Mouse (Mus musculus) layer of hippocampus, adult 11-12 months (tissue): ENCODE data around the gene Coa5.

Experiments
- DNase-seq: peaks from one replicate; pipeline ENCODE4 v3.0.0; 2022; ENCODE audit warnings: low spot score

Gene Coa5

GRCm38 (mm10) chr1:37429366-37430296 lies at the start of gene Coa5, which contains the start of gene Unc50:
Gene Coa5, minus strand, starts transcription at chr1:37430103.
Gene Unc50, plus strand, starts transcription at chr1:37430139.
- DNase-seq = peak; percentile 96

GRCm38 (mm10) chr1:37479074-37479473 lies 49.2 kb upstream of the Coa5 start:
- no peak for DNase-seq

GRCm38 (mm10) chr1:37478416-37478815 lies 48.5 kb upstream of the Coa5 start:
- no peak for DNase-seq

- no peak for DNase-seq
Measured at GRCm38 (mm10) chr1:37477928-37478327, 48.0 kb upstream of the Coa5 start.

- DNase-seq = no peak
Measured at GRCm38 (mm10) chr1:37477250-37477649, 47.3 kb upstream of the Coa5 start.

GRCm38 (mm10) chr1:37475312-37475711 lies 45.4 kb upstream of the Coa5 start:
- no peak for DNase-seq

- no peak for DNase-seq
Measured at GRCm38 (mm10) chr1:37474634-37475190, 44.8 kb upstream of the Coa5 start.

- no peak for DNase-seq
Measured at GRCm38 (mm10) chr1:37474046-37474445, 44.1 kb upstream of the Coa5 start.

- DNase-seq = no peak
Measured at GRCm38 (mm10) chr1:37473251-37473650, 43.3 kb upstream of the Coa5 start.

- DNase-seq = no peak
Measured at GRCm38 (mm10) chr1:37471179-37472148, 41.6 kb upstream of the Coa5 start.

- DNase-seq = no peak
Measured at GRCm38 (mm10) chr1:37469007-37469406, 39.1 kb upstream of the Coa5 start.

- no peak for DNase-seq
Measured at GRCm38 (mm10) chr1:37467806-37468205, 37.9 kb upstream of the Coa5 start.

- no peak for DNase-seq
Measured at GRCm38 (mm10) chr1:37466322-37466995, 36.6 kb upstream of the Coa5 start.

GRCm38 (mm10) chr1:37464878-37465452 lies 35.1 kb upstream of the Coa5 start:
- DNase-seq = no peak

- DNase-seq = no peak
Measured at GRCm38 (mm10) chr1:37457546-37457945, 27.6 kb upstream of the Coa5 start.

GRCm38 (mm10) chr1:37451270-37451669 lies 21.4 kb upstream of the Coa5 start:
- DNase-seq = peak; percentile 28

GRCm38 (mm10) chr1:37448361-37449095 lies 18.6 kb upstream of the Coa5 start:
- DNase-seq = peak; percentile 42

GRCm38 (mm10) chr1:37442848-37443835 lies 13.2 kb upstream of the Coa5 start:
- no peak for DNase-seq

- no peak for DNase-seq
Measured at GRCm38 (mm10) chr1:37436419-37436818, 6.5 kb upstream of the Coa5 start.
